Mouse (Mus musculus) liver, adult 10 weeks (tissue): ENCODE data around the gene Fbxo45. TPM values are rescaled to one million over a fixed set of nuclear protein-coding genes. Genes with fewer than 3 reads are reported as not detected.

ENCODE experiments used
- polyA plus RNA-seq: library from polyadenylated mRNA; stranded (reverse); fragments of 350-450 nt; fragmentation: Illumina TruSeq; extraction: RNeasy Lipid Tissue Mini Kit (QIAGEN cat#74804); gene quantifications from one replicate; pipeline ENCODE4 v1.2.3, GENCODE M21; 2014; ENCODE audit warnings: low read depth, low replicate concordance

Fbxo45 gene
- 8.7 TPM for polyA plus RNA-seq

DNA sequence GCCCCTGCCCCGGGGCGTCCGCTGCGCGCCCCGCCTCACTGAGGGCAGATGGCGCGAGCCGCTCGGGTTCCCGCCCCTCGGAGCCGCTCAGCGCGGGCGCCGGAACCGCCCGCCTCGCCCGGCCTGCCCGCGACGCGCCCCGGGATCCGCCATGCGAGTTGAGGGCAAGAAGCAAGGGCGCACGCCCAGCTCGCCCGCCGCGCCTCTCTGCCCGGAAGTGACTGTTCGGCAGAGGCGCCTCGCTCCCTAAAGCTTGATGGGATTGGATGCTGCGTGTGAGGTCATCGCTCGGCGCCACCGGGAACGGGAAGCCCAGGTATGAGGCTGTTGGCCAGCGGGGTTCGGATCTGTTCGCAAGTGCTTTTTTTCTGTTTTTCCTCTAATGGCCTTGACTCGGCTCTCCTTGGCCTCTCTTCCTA lies at the start of gene Fbxo45, which contains the start of gene Wdr53:
Gene Fbxo45, minus strand, starts transcription at position 207 of the 419 bp plus-strand sequence.
Gene Wdr53, plus strand, starts transcription at position 276 of the 419 bp plus-strand sequence.

DNA sequence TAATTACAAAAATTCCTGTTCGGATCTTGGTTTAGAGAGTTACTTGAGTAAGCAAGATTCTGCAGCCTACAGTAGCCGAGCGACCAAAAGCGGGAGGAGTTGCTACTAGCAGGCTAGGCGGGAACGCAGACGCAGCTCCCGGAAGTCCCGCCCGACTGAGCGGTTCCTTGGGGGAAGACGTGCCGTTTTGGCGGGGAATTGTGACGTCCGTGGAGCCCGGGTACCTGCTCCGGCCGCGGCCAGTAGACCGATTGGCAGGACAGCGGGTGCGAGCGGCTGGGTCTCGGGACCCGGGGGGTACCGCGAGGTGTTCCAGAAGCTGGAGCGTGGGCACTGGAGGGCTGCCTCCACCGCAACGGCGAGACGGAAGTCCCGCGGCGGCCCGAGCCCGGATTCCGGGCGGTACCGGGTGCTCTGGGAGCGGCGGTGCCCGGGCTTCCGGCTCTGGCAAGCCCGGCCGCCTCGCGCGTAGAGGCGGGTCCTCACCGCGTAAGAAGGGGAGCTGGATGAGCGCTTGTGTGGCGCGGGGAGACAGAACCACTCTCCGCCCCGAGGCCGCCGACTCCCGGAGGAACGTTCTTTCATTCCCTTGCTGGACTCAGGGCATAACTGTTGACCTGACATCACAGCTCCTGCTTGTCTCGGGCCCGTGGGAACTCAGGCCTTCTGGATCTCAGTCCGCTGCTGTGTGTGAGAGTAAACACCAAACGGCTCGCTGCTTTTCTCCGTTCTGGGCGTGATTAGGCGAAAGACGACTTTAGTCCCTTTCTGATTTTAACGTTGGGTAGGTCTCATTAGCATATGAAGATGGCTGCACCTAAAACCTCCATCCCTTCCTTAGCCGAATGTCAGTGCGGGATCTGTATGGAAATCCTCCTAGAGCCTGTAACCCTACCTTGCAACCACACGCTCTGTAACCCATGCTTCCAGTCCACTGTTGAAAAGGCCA lies 30.6 kb upstream of the Fbxo45 start, which contains the start of gene Rnf168:
Gene Rnf168, plus strand, starts transcription at position 152 of the 949 bp plus-strand sequence.

DNA sequence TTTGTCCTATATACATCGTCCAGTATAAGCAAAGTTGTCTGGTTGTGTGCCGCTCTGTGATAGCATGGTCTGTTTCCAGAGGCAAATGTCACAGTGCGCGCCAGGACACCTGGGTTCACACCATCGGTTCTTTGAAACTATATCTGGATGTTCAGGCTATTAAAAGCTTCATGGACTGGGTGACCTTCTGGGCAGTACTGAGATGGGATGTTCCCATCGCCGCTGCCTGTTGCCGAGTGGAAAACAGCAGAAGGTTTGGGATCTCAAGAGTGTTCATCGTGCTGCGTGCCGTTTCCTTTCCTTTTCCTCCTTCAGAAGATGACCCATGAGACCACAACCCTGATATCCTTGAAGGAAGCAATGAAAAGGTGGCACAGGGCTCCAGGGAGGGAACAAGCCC lies 24.3 kb upstream of the Fbxo45 start, which contains the start of gene Smco1:
Gene Smco1, plus strand, starts transcription at position 178 of the 400 bp plus-strand sequence.

Other genes with a start within 250 kb of the Fbxo45 start
- 16.7 TPM for gene Senp5, start 243.9 kb downstream of the Fbxo45 start, polyA plus RNA-seq
- 20.3 TPM for gene Pak2, start 167.8 kb downstream of the Fbxo45 start, polyA plus RNA-seq
- 46.7 TPM for gene Pigx, start 147.4 kb downstream of the Fbxo45 start, polyA plus RNA-seq
- 7.1 TPM for gene Cep19, start 147.4 kb downstream of the Fbxo45 start, polyA plus RNA-seq
- 0.56 TPM for gene Nrros, start 81.6 kb downstream of the Fbxo45 start, polyA plus RNA-seq
- not detected for gene Bex6, start 67.3 kb downstream of the Fbxo45 start, polyA plus RNA-seq
- 8.7 TPM for gene Wdr53, start 69 bp upstream of the Fbxo45 start, polyA plus RNA-seq
- gene Smco1, start 24.3 kb upstream of the Fbxo45 start, polyA plus RNA-seq: not detected
- gene Rnf168, start 30.3 kb upstream of the Fbxo45 start, polyA plus RNA-seq: 13.2 TPM
- gene Ubxn7, start 85.1 kb upstream of the Fbxo45 start, polyA plus RNA-seq: 14.3 TPM
- gene Tm4sf19, start 153.3 kb upstream of the Fbxo45 start, polyA plus RNA-seq: not detected
- gene Tctex1d2, start 172.5 kb upstream of the Fbxo45 start, polyA plus RNA-seq: 3.4 TPM
- 37.4 TPM for gene Pcyt1a, start 183.8 kb upstream of the Fbxo45 start, polyA plus RNA-seq
- not detected for gene Slc51a, start 240.7 kb upstream of the Fbxo45 start, polyA plus RNA-seq
- not detected for gene Zdhhc19, start 249.1 kb upstream of the Fbxo45 start, polyA plus RNA-seq